Mouse (Mus musculus) G1E (cell line): ENCODE results near the gene Olfr71. TPM values are rescaled to one million over a fixed set of nuclear protein-coding genes. Genes with fewer than 3 reads are reported as not detected.

ENCODE experiments used
- ATAC-seq: 2 replicates; pipeline ENCODE4 v1.8.0; 2016; ENCODE audit warnings: mild to moderate bottlenecking; ENCODE audit not compliant: insufficient number of reproducible peaks, poor library complexity, low FRiP score, severe bottlenecking; ENCODE audit errors: extremely low read depth
- DNase-seq: peaks from one replicate; pipeline ENCODE4 v3.0.0; 2012; ENCODE audit warnings: low spot score
- H3K27me3 ChIP-seq: 2 replicates; pipeline ENCODE4 v1.6.1; 2012; ENCODE audit warnings: mild to moderate bottlenecking, low read length, inconsistent platforms; ENCODE audit not compliant: insufficient read depth
- H3K36me3 ChIP-seq: replicated peaks from 2 replicates; pipeline ENCODE3; 2012; ENCODE audit warnings: mild to moderate bottlenecking, inconsistent platforms
- H3K4me1 ChIP-seq: 2 replicates; pipeline ENCODE4 v1.6.1; 2012; ENCODE audit warnings: low read depth, low read length, inconsistent platforms, mixed read lengths; ENCODE audit not compliant: insufficient read depth
- H3K4me3 ChIP-seq: 2 replicates; pipeline ENCODE4 v1.5.1; 2012; ENCODE audit warnings: low read depth, mild to moderate bottlenecking, inconsistent platforms, low read length, moderate library complexity, mixed read lengths
- H3K9me3 ChIP-seq: replicated peaks from 2 replicates; pipeline ENCODE4 v1.6.1; 2012; ENCODE audit warnings: inconsistent platforms
- CTCF ChIP-seq: IDR thresholded peaks from 2 replicates; pipeline ENCODE4 v1.5.1; 2012; ENCODE audit warnings: low read depth, low read length, inconsistent platforms, mixed read lengths
- GATA1 ChIP-seq: IDR thresholded peaks from 2 replicates; pipeline ENCODE4 v1.6.1; 2012; ENCODE audit warnings: borderline replicate concordance, low read length, inconsistent platforms, mixed read lengths
- GATA2 ChIP-seq: IDR thresholded peaks from 2 replicates; pipeline ENCODE4 v1.6.1; 2012; ENCODE audit warnings: low read depth, low read length, inconsistent platforms, borderline replicate concordance
- POLR2AphosphoS5 ChIP-seq: IDR thresholded peaks from 2 replicates; pipeline ENCODE4 v1.6.1; 2012; ENCODE audit warnings: low read depth, low read length, inconsistent platforms; ENCODE audit not compliant: insufficient replicate concordance
- TAL1 ChIP-seq: conservative IDR thresholded peaks from 2 replicates; pipeline ENCODE4 v1.6.1; 2012; ENCODE audit warnings: low read depth, low read length, inconsistent platforms, mixed read lengths
- polyA plus RNA-seq: library from polyadenylated mRNA; stranded (reverse); fragments of >175 nt; gene quantifications from 2 replicates; pipeline ENCODE4 v1.2.3, GENCODE M21; 2012
- total RNA-seq, 2 experiments: library from RNA; stranded (forward) in 1 of 2; stranded (reverse) in 1 of 2; fragments of 200-1000 nt in 1 of 2; fragments of >200 nt in 1 of 2; fragmentation: Nextera tagmentation in 1 of 2; gene quantifications; 2 replicates each; pipeline ENCODE4 v1.2.3; 2014 to 2017

The Olfr71 gene
- total and polyA plus RNA-seq, 3 experiments: 0.11 TPM; not detected in 2

DNA sequence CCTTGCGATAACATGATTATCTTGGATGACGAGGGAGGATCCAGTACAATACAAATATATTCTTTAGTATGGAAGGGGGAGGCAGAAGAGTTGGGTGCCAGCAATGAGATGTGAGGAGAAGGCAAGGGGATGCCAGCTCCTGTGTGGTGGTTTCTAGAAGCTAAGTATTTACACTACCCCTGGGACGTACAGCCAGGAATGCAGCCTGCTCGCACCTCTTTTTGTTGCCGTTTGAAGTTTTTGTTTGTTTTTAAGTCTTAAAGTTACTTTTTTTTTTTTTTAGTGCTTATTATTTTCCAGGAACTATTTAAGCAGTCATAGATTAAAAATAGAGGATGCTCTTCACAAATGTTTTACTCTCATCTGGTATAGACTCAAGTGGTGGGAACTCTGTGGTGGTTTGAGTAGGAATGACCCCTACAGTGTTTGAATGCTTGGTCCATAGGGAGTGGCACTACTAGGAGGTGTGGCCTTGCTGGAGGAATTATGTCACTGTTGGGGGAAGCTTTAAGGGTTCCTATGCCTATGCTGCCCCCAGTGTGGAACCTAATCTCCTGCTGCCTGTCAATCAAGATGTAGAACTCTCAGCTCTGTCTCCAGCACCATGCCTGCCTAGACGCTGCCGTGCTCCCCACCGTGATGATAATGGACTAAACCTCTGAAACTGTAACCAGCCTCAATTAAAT, 29.1 kb upstream of the Olfr71 start:
- no peak for DNase-seq
- Histone ChIP-seq H3K27me3 (peaks cover 14% of the 10 kb centered on the region; the same call in 1 of the 2 replicates), H3K4me1 (no peaks in the 10 kb centered on the region), H3K9me3 (no peaks in the 10 kb centered on the region), H3K36me3 (no peaks in the 10 kb centered on the region), H3K4me3 (no peak overlapping the region)
- TF ChIP-seq POLR2AphosphoS5: no peak
- no peak for TF ChIP-seq GATA2
- TF ChIP-seq CTCF: no peak
- no peak for ATAC-seq

DNA sequence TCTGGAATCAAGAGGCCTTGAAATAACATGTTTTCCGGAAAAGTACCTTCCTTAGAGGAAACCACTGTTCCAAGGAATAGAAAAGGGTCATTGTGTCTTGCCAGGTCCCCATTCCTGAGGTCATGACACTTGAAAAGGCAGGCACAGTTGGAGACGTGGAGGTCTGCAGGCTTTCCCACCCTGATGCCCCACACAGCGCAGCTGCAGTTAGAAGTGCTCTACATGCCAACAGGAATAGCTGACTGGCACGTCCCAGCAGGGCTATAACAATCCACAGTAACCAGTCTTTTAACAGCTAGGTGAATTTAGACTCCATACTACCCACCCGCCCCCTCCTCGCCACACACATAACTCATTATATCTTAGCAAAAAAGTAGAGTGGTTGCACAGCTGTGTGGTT, 27.1 kb upstream of the Olfr71 start:
- TF ChIP-seq GATA1 (no peak), GATA2 (no peak), TAL1 (no peak), POLR2AphosphoS5 (no peak), CTCF (no peak)
- Histone ChIP-seq H3K27me3 (peaks cover 22% of the 10 kb centered on the region), H3K4me1 (no peaks in the 10 kb centered on the region), H3K36me3 (no peaks in the 10 kb centered on the region), H3K4me3 (no peak overlapping the region), H3K9me3 (no peaks in the 10 kb centered on the region)
- no peak for DNase-seq
- no peak for ATAC-seq

DNA sequence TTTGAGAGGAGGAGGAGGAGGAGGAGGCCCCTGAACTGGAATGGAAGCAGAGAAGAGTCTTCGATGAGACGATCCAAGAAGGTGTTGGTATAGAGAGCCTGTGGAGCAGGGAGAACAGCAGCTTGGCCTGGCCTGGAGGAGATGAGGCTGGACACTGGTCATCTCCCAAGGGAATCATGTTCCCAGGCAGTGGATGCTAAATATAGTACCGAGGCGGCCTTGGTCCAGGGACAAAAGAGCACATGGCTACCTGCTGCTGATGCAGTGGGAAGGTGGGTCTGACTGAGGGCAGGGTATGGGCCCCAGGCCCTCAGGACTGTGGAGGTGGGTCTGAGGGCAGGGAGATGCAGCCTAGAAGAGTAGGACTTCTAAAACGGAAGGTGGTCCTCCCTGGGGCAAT, 23.1 kb upstream of the Olfr71 start:
- Histone ChIP-seq H3K4me1 (no peaks in the 10 kb centered on the region), H3K36me3 (no peaks in the 10 kb centered on the region), H3K4me3 (no peak overlapping the region), H3K27me3 (peaks cover 37% of the 10 kb centered on the region), H3K9me3 (no peaks in the 10 kb centered on the region)
- ATAC-seq (no peak), DNase-seq (no peak)
- TF ChIP-seq POLR2AphosphoS5: no peak
- no peak for TF ChIP-seq GATA1
- TF ChIP-seq TAL1: no peak
- no peak for TF ChIP-seq CTCF
- no peak for TF ChIP-seq GATA2

DNA sequence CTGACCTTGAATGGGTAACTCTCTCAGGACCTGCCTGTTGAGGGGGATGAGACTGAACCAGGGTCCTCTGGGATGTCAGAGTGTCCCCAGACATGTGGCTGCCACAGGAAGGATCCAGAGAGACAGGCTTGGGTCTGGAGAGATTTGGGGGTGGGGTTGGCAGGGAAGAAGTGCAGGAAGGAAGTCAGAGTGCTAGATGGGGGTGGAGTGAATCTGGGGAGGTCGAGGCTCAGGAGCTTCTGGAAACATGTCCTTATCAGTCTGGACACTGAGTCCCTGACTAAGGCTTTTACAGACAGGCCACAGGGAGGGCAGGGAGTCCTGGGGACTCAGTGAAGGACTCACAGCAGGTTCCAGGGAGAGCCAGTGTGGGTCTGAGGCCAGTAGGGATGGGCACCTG, 22.1 kb upstream of the Olfr71 start:
- no peaks in the 10 kb centered on the region for H3K36me3 ChIP-seq
- ATAC-seq (no peak), DNase-seq (no peak)
- no peak for TF ChIP-seq TAL1
- TF ChIP-seq GATA2: no peak
- no peak for TF ChIP-seq POLR2AphosphoS5
- TF ChIP-seq CTCF: no peak
- TF ChIP-seq GATA1: no peak
- peaks cover 44% of the 10 kb centered on the region for H3K27me3 ChIP-seq
- no peak overlapping the region for H3K4me3 ChIP-seq
- no peaks in the 10 kb centered on the region for H3K4me1 ChIP-seq
- no peaks in the 10 kb centered on the region for H3K9me3 ChIP-seq

DNA sequence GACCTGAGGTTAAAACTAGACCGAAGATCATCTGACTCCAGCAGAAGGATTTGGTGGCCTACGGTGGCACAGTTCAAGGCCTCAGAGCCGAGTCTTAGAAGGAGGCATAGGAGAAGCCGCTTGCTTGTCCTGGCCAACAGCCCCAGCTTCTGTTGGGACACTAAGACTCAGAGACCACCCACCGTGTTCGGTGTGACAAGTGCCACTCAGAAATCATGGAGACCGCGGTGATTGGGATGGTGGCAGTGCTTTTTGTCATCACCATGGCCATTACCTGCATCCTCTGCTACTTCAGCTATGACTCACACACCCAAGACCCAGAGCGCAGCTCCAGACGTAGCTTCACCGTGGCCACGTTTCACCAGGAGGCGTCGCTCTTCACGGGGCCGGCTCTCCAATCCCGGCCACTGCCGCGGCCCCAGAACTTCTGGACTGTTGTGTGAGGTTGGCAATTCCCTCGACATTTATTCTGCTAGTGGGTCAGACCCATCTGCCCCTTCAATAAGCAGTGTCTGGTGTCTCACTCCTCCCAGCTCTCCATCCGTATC, 20.8 kb upstream of the Olfr71 start:
- Histone ChIP-seq H3K9me3 (no peaks in the 10 kb centered on the region), H3K36me3 (no peaks in the 10 kb centered on the region), H3K27me3 (peaks cover 50% of the 10 kb centered on the region), H3K4me1 (no peaks in the 10 kb centered on the region), H3K4me3 (no peak overlapping the region)
- no peak for ATAC-seq
- DNase-seq: no peak
- no peak for TF ChIP-seq GATA2
- no peak for TF ChIP-seq GATA1
- TF ChIP-seq CTCF: no peak
- TF ChIP-seq POLR2AphosphoS5: no peak
- TF ChIP-seq TAL1: no peak

DNA sequence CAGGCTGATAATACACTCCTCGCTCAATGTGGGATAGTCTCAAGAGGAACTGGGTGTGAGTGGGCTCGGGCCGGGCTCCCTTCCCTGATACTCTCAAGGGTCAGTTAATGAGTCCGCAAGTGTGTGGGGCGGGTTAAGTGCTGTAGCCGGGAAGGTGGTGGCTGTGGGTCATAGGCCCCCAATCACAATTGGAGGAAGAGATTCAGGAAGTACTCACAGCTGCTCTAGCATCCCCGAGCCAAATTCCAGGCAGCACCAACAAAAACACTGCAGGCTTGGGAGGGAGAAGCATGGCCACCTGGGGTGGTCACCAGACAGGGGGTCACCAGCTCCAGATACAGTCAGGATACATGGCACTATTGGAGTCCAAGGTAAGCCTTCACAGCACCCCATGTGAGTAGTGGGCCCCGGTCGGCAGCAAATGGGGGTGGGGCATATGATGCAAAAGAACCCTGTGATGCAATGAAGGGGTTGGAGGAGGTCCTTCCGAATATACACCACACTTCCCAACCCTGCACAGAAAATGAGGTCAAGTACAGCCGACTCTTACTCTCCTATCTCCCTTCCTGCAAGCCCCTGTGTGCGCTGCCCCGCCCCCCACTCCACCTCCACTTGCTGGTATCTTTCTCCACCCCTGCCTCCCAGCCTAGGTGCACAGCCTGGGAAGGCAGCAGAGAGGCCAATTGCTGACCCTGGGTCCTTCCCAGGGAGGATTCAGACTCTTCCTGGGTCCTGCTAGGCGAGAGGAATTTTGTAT, 19.9 kb upstream of the Olfr71 start, which contains the start of gene Spaar:
Spaar (plus strand) TSS at position 241 of the 757 bp plus-strand sequence.
- no peak for TF ChIP-seq GATA1
- no peak for TF ChIP-seq GATA2
- TF ChIP-seq CTCF: no peak
- no peak for TF ChIP-seq POLR2AphosphoS5
- no peak for TF ChIP-seq TAL1
- Histone ChIP-seq H3K27me3 (peaks cover 46% of the 10 kb centered on the region), H3K36me3 (no peaks in the 10 kb centered on the region), H3K4me3 (no peak within 1 kb of the TSS), H3K4me1 (no peaks in the 10 kb centered on the region), H3K9me3 (no peaks in the 10 kb centered on the region)
- ATAC-seq: no peak
- no peak for DNase-seq
